Mouse (Mus musculus) forebrain, embryonic 13.5 days (tissue): ENCODE measurements at regions not wholly inside any gene's neighbourhood (a gene's known extent, or its start where the extent isn't known, plus 50 kb on each side); places are given as distances from the start of the nearest gene placed in this dataset.

Experiments used
- ATAC-seq: fragments of 200-750 bp; cut with Nextera tagmentation; 2 replicates; pipeline ENCODE4 v1.8.0; 2017
- H3K27ac ChIP-seq: fragments of 300-500 bp; sonication (generic); 2 replicates; pipeline ENCODE4 v1.5.1; 2015; ENCODE audit warnings: inconsistent platforms, mild to moderate bottlenecking, moderate library complexity
- H3K27me3 ChIP-seq: fragments of 300-500 bp; sonication (generic); 2 replicates; pipeline ENCODE4 v1.6.1; 2015; ENCODE audit warnings: mild to moderate bottlenecking, inconsistent platforms
- H3K36me3 ChIP-seq: fragments of 300-500 bp; sonication (generic); 2 replicates; pipeline ENCODE4 v1.6.1; 2015; ENCODE audit warnings: mild to moderate bottlenecking, inconsistent platforms; ENCODE audit not compliant: poor library complexity, severe bottlenecking
- H3K4me1 ChIP-seq: fragments of 300-500 bp; sonication (generic); 2 replicates; pipeline ENCODE4 v1.6.1; 2015; ENCODE audit warnings: inconsistent platforms
- H3K4me2 ChIP-seq: fragments of 300-500 bp; sonication (generic); 2 replicates; pipeline ENCODE4 v1.6.1; 2015; ENCODE audit warnings: inconsistent platforms, mild to moderate bottlenecking, moderate library complexity
- H3K4me3 ChIP-seq: fragments of 300-500 bp; sonication (generic); 2 replicates; pipeline ENCODE4 v1.5.1; 2015; ENCODE audit warnings: mild to moderate bottlenecking, inconsistent platforms
- H3K9ac ChIP-seq: fragments of 300-500 bp; sonication (generic); 2 replicates; pipeline ENCODE4 v1.6.1; 2015; ENCODE audit warnings: mild to moderate bottlenecking, inconsistent platforms
- H3K9me3 ChIP-seq: fragments of 300-500 bp; sonication (generic); replicated peaks from 2 replicates; pipeline ENCODE4 v1.6.1; 2016; ENCODE audit warnings: inconsistent platforms
- WGBS: fragments of 180-500 bp; shearing (Covaris S2); methylation state at CpG from one replicate; pipeline ENCODE4 v1.1.7; 2015; 5-methylcytosine and 5-hydroxymethylcytosine counted together

GRCm38 (mm10) chr5:104728399-104728798 is 131.5 kb downstream of the Zfp951 start:
- ATAC-seq, result no peak
- Histone ChIP-seq H3K27me3 (no peaks in the 10 kb centered on the region), H3K9ac (no peak overlapping the region), H3K36me3 (no peaks in the 10 kb centered on the region), H3K4me3 (no peak overlapping the region), H3K27ac (no peak overlapping the region), H3K4me2 (no peak overlapping the region), H3K9me3 (peaks cover 30% of the 10 kb centered on the region), H3K4me1 (no peaks in the 10 kb centered on the region)

- H3K4me1 ChIP-seq, result no peaks in the 10 kb centered on the region
- H3K9me3 ChIP-seq, result peaks cover 38% of the 10 kb centered on the region
- WGBS, result 90% methylated on average over 5 of the region's 5 CpGs
- H3K27me3 ChIP-seq, result no peaks in the 10 kb centered on the region
- no peaks in the 10 kb centered on the region for H3K36me3 ChIP-seq
- H3K27ac ChIP-seq, result no peak overlapping the region
- no peak overlapping the region for H3K4me2 ChIP-seq
- no peak for ATAC-seq
- H3K9ac ChIP-seq, result no peak overlapping the region
- no peak overlapping the region for H3K4me3 ChIP-seq
These were observed 137.3 kb downstream of the Zfp951 start for GRCm38 (mm10) chr5:104722601-104723000.

GRCm38 (mm10) chr5:104716956-104717355 is 142.9 kb downstream of the Zfp951 start:
- ATAC-seq, result no peak
- Histone ChIP-seq H3K4me1 (no peaks in the 10 kb centered on the region), H3K27me3 (no peaks in the 10 kb centered on the region), H3K4me3 (no peak overlapping the region), H3K27ac (no peak overlapping the region), H3K9ac (no peak overlapping the region), H3K4me2 (no peak overlapping the region), H3K9me3 (peaks cover 63% of the 10 kb centered on the region), H3K36me3 (no peaks in the 10 kb centered on the region)
- WGBS, result 88% methylated on average over 11 of the region's 11 CpGs
